Mouse (Mus musculus) left cerebral cortex, adult 2 months (tissue): ENCODE results near the gene Itih2. TPM values are rescaled to one million over a fixed set of nuclear protein-coding genes. Genes with fewer than 3 reads are reported as not detected.

Experiments used
- DNase-seq, 2 experiments: peaks; one replicate each; pipeline ENCODE4 v3.0.0; 2021 to 2022; ENCODE audit warnings: low spot score in 2 of 2, mixed read lengths in 1 of 2; ENCODE audit errors: extremely low spot score in 1 of 2
- H3K27ac ChIP-seq: fragments of 200-600 bp; 2 replicates; pipeline ENCODE4 v1.8.1; 2022
- H3K4me3 ChIP-seq: fragments of 200-600 bp; 2 replicates; pipeline ENCODE4 v1.8.1; 2022
- CTCF ChIP-seq: fragments of 200-600 bp; IDR thresholded peaks from 2 replicates; pipeline ENCODE4 v1.8.1; 2022; ENCODE audit warnings: antibody characterized with exemption, mild to moderate bottlenecking, moderate library complexity
- intact Hi-C: fragments of 180-260 bp; cut with DNase I; formaldehyde crosslinking; loops from one replicate; pipeline ENCODE4 v1.15.1; 2025
- long read RNA-seq, 2 experiments: library from polyadenylated mRNA; stranded (forward); transcript quantifications; one replicate each; pipeline ENCODE4 v2.0.0; 2021; ENCODE audit warnings: borderline mapping rate in 2 of 2
- total RNA-seq, 2 experiments: library from RNA; stranded (reverse); gene quantifications; 2 replicates each; pipeline ENCODE4 v1.2.3; 2021

The Itih2 gene
- 1 to 10 TPM; 1.6 to 3.4 TPM for total RNA-seq
- long read RNA-seq, experiment 1, partial matches to known transcripts, result 0 of 1 reads
- long read RNA-seq, experiment 1, other reads (novel, unspliced or antisense), result 0 of 1 reads
- long read RNA-seq, experiment 2, partial matches to known transcripts, result 0 of 2 reads
- long read RNA-seq, experiment 2, other reads (novel, unspliced or antisense), result 0 of 2 reads

DNA sequence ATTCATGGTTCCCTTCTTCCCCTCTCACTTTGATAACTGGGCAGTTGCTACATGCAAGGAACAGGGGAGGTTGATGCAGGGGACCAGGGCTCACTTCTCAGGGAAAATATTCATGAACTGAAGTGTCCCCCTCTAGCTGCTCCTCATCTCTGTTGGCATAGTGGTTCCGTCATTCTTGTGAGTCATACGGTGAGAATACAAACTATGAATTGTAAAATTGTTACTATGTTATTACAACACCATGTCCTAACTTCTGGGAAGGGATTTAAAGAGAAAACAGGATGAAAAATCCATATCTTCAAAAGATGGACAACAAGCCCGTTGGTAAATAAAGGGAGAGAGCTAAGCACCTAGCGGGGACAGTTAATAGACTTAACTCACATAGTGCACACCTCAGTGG, at the start of gene Itih2:
Gene Itih2, minus strand, starts transcription at position 101 of the 400 bp plus-strand sequence.
- H3K27ac ChIP-seq, result no peak within 1 kb of the TSS
- TF ChIP-seq CTCF, result no peak

DNA sequence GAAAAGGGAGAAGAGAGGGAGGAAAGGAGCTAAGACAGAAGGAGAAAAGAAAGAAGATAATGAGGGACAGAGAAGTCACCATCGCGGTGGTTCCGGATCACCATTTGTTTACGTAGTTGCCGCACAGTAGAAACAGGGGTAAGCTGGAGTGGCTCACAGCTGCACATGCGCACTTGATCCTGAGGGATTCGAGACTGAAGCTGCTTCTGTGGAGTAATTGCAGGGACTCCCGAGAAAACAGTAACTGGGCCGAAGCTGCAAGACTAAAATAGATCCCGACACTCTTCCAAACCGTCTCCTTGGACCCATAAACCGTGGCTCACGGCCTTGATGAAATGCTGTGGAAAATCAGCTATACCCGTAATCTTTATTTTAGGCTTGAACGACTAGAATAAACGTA, 38.8 kb upstream of the Itih2 start:
- DNase-seq, result no peak
- TF ChIP-seq CTCF, result no peak
- Histone ChIP-seq H3K4me3 (no peak overlapping the region), H3K27ac (no peak overlapping the region)
- intact Hi-C loops, result no loop called here

More for the DNA sequence above, at the start of gene Itih2:
- H3K4me3 ChIP-seq, result no peak within 1 kb of the TSS
- no peak for DNase-seq
- intact Hi-C loops, result no loop called here

DNA sequence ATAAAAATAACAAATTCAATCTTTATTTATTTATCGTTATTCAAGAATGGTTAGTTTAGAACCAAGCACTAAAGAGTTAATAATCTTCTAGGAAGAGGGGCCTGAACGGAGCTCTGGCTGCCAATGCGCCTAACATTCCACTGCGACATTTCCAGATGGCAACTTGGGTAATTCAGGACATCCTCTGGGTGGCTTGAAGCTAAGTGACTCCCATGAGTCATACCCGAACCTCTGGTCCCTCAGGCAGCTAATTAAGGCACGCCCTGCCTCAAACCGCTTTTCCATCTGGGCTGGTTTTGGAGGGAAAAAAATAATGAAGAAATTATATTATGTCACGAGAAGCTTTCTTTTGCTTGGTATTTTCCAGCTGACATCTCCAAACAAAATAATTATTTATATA, 36.8 kb upstream of the Itih2 start:
- no peak overlapping the region for H3K27ac ChIP-seq
- H3K4me3 ChIP-seq, result no peak overlapping the region
- no peak for DNase-seq
- intact Hi-C loops, result no loop called here
- no peak for TF ChIP-seq CTCF

DNA sequence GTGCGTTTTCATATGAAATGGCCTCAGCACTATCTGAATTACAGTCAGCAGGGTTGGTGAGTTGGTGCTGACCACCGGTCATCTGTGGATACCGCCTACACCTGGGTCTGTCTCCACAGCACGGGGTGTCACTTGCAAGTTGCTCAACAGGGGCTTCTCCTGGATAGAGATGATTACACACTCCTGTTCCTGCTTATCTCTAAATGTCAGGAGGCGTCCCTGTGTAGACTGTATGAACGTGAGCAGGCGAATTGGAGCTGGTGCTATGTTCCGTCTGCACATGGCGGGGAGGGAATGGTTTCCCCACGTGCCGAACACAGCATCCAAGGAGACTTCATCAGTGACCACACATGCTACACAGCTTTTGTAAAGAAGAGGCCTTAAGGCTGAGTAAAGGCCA, 36.1 kb upstream of the Itih2 start:
- Histone ChIP-seq H3K27ac (no peak overlapping the region), H3K4me3 (no peak overlapping the region)
- DNase-seq, result no peak
- TF ChIP-seq CTCF, result no peak
- intact Hi-C loops, result no loop called here

DNA sequence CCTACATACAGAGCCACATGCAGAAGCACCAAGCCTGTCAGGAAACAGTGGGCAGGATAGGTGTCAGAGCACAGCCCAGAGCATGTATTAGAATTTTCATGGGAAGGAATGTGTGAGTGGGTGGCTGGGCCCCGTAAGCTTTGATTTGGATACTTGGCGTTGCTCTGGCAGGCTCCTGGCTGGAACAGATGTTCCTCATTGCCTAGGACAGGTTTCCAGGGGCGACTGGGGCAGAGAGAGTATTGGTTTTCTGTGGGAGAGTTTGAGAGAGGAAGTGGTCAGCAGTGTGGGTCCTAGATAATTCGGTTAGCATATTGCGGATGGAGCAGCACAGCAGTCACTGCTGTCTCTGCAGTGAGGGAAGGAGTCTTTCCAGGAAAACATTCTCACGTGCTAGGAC, 35.4 kb upstream of the Itih2 start:
- intact Hi-C loops, result no loop called here
- no peak for DNase-seq
- TF ChIP-seq CTCF, result no peak
- H3K27ac ChIP-seq, result no peak overlapping the region
- H3K4me3 ChIP-seq, result no peak overlapping the region

DNA sequence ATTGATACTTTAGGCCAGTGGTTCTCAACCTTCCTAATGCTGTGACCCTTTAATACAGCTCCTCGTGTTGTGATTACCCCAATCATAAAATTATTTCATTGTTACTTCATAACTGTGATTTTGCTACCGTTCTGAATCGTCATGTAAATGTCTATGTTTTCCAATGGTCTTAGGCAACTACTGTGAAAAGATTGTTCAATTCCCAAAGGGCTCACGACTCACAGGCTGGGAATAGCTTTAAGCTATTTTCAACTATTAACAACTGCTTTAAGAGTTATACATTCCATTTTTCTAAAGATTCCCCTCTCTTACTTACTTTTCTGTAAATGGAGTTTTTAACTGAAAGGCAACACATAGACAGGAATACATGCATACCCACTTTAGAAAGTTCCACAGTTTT, 30.8 kb upstream of the Itih2 start:
- no peak overlapping the region for H3K27ac ChIP-seq
- no peak overlapping the region for H3K4me3 ChIP-seq
- DNase-seq, result no peak
- intact Hi-C loops, result no loop called here
- TF ChIP-seq CTCF, result no peak

DNA sequence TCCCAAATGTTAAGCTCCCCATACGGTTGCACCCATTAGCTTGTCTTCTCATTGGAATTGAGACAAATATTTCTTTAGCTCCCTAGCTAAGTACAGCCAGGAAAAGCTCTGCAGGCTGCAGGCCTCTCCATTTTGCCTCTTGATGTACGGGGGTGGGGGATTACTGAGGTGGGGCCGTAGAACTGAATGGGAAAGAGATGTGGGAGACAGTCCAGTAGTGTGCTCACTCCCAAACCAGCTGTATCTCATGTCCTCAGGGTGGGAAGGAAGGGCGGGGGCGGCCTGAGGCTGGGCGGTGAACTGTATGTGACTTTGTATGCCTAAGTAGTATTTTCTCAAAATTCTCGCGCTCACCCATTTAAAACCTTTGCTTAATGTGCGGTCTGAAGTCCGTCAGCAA, 26.0 kb upstream of the Itih2 start:
- no peak overlapping the region for H3K4me3 ChIP-seq
- no peak overlapping the region for H3K27ac ChIP-seq
- no peak for TF ChIP-seq CTCF
- intact Hi-C loops, result no loop called here
- no peak for DNase-seq

DNA sequence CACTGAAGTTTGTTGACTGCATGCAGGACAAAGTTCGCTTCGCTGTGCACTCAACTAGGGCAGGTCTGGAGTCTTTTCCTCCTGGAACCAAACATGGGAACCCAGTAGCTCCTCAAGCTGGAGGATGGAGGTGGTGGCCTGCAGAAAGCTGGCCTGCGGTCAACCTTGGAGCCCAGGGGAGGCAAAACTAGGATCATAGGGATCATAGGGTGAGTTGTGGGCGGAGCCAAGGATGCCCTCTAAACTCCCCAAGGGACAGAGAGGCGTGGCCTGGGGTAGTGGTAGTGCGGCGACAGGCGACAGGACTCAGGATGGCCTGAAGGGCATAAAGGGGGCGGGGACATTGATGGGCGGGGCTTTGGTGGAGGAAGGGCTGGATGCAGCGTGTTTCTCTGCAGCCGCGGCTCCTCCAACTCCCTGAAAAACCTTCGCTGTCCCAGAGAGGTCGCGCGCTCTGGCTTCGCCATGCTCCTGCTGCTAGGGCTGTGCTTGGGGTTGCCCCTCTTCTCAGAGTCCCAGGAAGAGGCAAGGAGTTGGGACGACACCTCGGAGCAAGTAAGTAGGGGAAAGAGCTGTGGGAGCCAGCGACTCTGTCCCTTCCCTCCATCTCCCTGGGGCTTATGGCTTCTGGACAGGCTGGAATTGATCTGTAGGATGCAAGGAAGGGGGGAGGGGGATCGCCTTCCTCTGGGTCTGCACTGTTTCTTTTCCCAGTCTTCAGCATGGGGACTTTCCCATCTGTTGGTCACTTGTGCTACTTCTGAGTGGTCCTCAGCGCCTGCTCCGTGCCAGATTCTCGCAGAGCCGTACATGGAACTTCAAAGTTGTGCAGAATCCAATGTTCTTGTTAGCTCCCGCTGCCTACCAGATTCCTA, 22.2 kb upstream of the Itih2 start, which contains the start of gene Itih5:
Gene Itih5, plus strand, starts transcription at position 371 of the 875 bp plus-strand sequence.
- no peak for DNase-seq
- Histone ChIP-seq H3K27ac (peak within 1 kb of the TSS; percentile 24; the same call in 1 of the 2 replicates), H3K4me3 (peak within 1 kb of the TSS; percentile 13)
- no peak for TF ChIP-seq CTCF
- intact Hi-C loops, result no loop called here

DNA sequence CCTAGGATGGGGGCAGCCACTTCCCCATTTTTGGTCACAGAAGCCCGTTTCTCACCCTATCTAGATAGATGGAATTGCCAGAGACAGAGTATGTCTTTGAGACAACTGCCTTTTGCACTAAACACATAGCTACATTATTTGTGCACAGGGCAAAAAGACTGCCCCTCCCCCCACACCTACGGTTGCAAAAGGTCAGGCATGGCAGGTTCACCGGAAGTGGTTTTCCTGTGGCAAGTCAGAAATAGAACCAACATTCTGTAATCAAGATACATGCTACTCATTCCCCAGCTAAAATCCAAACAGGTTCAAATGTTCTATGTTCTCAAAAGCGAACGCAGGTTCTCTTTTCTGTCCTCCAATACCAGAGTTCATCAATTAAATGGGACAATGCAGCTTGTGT, 21.4 kb upstream of the Itih2 start:
- no peak for TF ChIP-seq CTCF
- H3K4me3 ChIP-seq, result no peak overlapping the region
- DNase-seq, result no peak
- intact Hi-C loops, result no loop called here
- no peak overlapping the region for H3K27ac ChIP-seq

DNA sequence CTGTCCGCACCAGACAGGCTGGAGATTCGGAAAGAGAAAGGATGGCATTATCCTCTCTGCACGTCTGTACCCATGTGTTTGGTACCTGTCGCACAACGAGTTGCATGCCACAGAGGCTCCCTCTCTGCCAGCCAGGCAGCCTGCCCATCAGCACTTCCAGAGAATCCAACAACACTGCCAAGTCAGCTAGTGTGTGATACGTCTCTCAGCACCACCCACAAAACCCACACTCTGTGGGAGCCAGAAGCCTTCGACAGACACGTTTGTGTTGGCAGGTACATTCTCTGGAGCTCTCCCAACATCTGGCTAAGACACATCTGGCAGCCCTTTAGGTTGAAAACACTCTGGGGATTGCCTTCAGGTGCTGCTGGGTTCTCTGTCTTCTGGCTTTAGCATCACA, 16.0 kb upstream of the Itih2 start:
- DNase-seq, result peak; percentile 24 to 25
- H3K4me3 ChIP-seq, result no peak overlapping the region
- TF ChIP-seq CTCF, result no peak
- intact Hi-C loops, result no loop called here
- no peak overlapping the region for H3K27ac ChIP-seq

DNA sequence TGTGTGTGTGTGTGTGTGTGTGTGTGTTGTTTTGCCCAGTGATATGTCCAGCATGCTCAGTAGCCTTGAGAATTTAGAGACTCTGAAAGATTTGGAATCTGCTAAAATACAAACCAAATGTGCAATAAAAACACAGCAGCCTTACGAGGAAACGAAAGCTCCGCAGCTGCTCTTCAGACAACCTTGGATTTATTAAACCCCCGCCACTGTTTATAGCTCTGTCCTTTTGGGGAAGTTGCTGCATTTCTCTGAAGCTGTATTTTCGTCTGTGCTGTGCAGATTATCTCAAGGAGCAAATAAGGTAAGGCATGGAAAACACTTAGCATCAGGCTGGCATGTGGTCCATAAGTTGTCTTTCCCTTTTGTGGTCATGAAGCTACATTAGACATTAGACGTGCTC, 14.3 kb upstream of the Itih2 start:
- no peak overlapping the region for H3K4me3 ChIP-seq
- DNase-seq, result no peak
- no peak overlapping the region for H3K27ac ChIP-seq
- intact Hi-C loops, result no loop called here
- TF ChIP-seq CTCF, result no peak
